Mouse (Mus musculus) cerebellum, postnatal 4 days (tissue): Measurements from ENCODE around the gene Samt1.
"Not testable (repeated sequence)": the region's sequence is repeated elsewhere in the genome, so short reads cannot be mapped to it uniquely, and the experiment has no call there.

Experiments
- DNase-seq, 2 experiments: peaks; one replicate each; pipeline ENCODE4 v3.0.0; 2022; ENCODE audit warnings: low spot score in 2 of 2, mixed read lengths in 1 of 2

Gene Samt1

GRCm38 (mm10) chrX:154012540-154012939 is at the start of gene Samt1:
Gene Samt1, minus strand, starts transcription at chrX:154012640.
- not testable (repeated sequence) for DNase-seq

GRCm38 (mm10) chrX:154054939-154055338 is 42.5 kb upstream of the Samt1 start, which contains the start of gene Gm10057:
Gene Gm10057, minus strand, starts transcription at chrX:154055039.
- DNase-seq, result not testable (repeated sequence)

- not testable (repeated sequence) for DNase-seq
Observed at GRCm38 (mm10) chrX:154033727-154034126, 21.3 kb upstream of the Samt1 start, which contains the start of gene 4921511M17Rik. Gene 4921511M17Rik, minus strand, starts transcription at chrX:154033827.

GRCm38 (mm10) chrX:153976914-153977313 is 35.5 kb downstream of the Samt1 start:
- not testable (repeated sequence) for DNase-seq

DNA sequence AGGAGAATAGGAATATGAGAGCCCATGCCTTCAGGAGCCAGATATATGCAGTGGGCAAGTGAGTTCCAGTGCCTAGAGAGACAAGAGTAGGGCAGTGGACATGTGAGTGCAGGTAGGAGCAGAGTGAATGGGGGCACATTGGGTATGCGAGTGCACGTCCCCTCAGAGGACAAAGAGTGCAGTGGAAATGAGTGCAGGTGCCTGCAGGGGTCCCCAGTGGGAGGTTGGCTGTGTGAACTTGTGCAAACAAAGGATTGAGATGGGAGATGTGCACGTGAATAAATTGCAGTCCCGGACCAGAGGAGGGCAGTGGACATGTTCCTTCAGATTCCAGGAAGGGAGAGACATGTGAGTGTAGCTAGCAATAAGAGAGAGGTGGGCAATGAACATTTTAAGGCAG is 36.0 kb downstream of the Samt1 start:
- not testable (repeated sequence) for DNase-seq

- DNase-seq, result no peak
Observed at GRCm38 (mm10) chrX:153974450-153974849, 38.0 kb downstream of the Samt1 start.

DNA sequence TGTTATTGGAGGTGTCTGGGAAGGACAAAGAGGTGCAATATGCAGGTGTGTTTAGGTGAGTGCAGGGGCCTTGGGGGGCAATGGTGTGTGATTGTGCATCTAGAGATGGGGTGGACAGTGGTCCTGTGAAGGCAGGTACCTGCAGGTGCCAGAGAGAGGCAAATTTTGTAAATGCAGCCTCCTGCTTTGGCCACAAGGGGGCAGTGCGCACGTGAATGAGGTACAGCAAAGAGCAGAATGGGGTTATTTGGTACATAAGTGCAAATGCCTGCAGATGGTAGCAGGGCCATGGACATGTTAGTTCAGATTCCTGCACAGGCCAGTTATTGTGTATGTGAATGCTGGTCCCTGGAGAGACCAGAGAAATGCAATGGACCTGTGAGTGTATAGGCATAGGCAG is 59.6 kb downstream of the Samt1 start:
- not testable (repeated sequence) for DNase-seq
